Mouse (Mus musculus) lung, postnatal 0 days (tissue): ENCODE measurements around the gene Gadd45a. TPM values are rescaled to one million over a fixed set of nuclear protein-coding genes. Genes with fewer than 3 reads are reported as not detected.

ENCODE experiments used
- ATAC-seq: fragments of 200-750 bp; cut with Nextera tagmentation; 2 replicates; pipeline ENCODE4 v1.8.0; 2017; ENCODE audit warnings: moderate library complexity
- DNase-seq: peaks from one replicate; pipeline ENCODE4 v3.0.0-alpha.2; 2016; ENCODE audit warnings: low spot score
- H3K27ac ChIP-seq: fragments of 300-500 bp; sonication (generic); 2 replicates; pipeline ENCODE4 v1.5.1; 2014; ENCODE audit warnings: antibody characterized with exemption, mild to moderate bottlenecking, low read length, mixed read lengths
- H3K27me3 ChIP-seq: fragments of 300-500 bp; sonication (generic); replicated peaks from 2 replicates; pipeline ENCODE4 v1.6.1; 2014; ENCODE audit warnings: low read length, mixed read lengths; ENCODE audit not compliant: insufficient read depth
- H3K36me3 ChIP-seq: fragments of 300-500 bp; sonication (generic); 2 replicates; pipeline ENCODE4 v1.6.1; 2014; ENCODE audit warnings: low read length, mixed read lengths; ENCODE audit not compliant: insufficient read depth
- H3K4me1 ChIP-seq: fragments of 300-500 bp; sonication (generic); 2 replicates; pipeline ENCODE4 v1.6.1; 2014; ENCODE audit warnings: antibody characterized with exemption, low read depth, low read length, mixed read lengths; ENCODE audit not compliant: insufficient read depth
- H3K4me2 ChIP-seq: fragments of 300-500 bp; sonication (generic); replicated peaks from 2 replicates; pipeline ENCODE4 v1.6.1; 2014; ENCODE audit warnings: low read depth, mild to moderate bottlenecking, low read length, moderate library complexity, mixed read lengths
- H3K4me3 ChIP-seq: fragments of 300-500 bp; sonication (generic); 2 replicates; pipeline ENCODE4 v1.5.1; 2014; ENCODE audit warnings: low read depth, low read length
- H3K9ac ChIP-seq: fragments of 300-500 bp; sonication (generic); replicated peaks from 2 replicates; pipeline ENCODE4 v1.6.1; 2014; ENCODE audit warnings: low read depth, mild to moderate bottlenecking
- H3K9me3 ChIP-seq: fragments of 300-500 bp; sonication (generic); 2 replicates; pipeline ENCODE4 v1.6.1; 2016; ENCODE audit warnings: low read length, mixed read lengths
- CTCF ChIP-seq: IDR thresholded peaks from 2 replicates; pipeline ENCODE4 v1.5.1; 2016; ENCODE audit warnings: antibody characterized with exemption, mild to moderate bottlenecking
- EP300 ChIP-seq: IDR thresholded peaks from 2 replicates; pipeline ENCODE4 v1.6.1; 2016; ENCODE audit warnings: antibody characterized with exemption, mild to moderate bottlenecking, control low read depth
- WGBS: fragments of 180-500 bp; shearing (Covaris S2); extraction: QIAGEN DNeasy Blood & Tissue Kit; methylation state at CpG from one replicate; pipeline ENCODE4 v1.1.7; 2014; 5-methylcytosine and 5-hydroxymethylcytosine counted together
- polyA plus RNA-seq: library from polyadenylated mRNA; unstranded; fragments of >200 nt; fragmentation: Nextera tagmentation; extraction: Ambion mirVana; gene quantifications from 2 replicates; pipeline ENCODE4 v1.2.1, GENCODE M21; 2015

The Gadd45a gene
- polyA plus RNA-seq, 1 experiment from 2014 or later = 34.7 TPM

GRCm38 (mm10) chr6:66999800-67000199 lies 37.5 kb downstream of the Gadd45a start:
- TF ChIP-seq EP300 (no peak), CTCF (no peak)
- no peak overlapping the region for H3K27ac ChIP-seq
- H3K4me1 ChIP-seq = peaks cover 9% of the 10 kb centered on the region; the same call in 1 of the 2 replicates
- H3K9ac ChIP-seq = no peak overlapping the region
- no peak overlapping the region for H3K4me2 ChIP-seq
- no peaks in the 10 kb centered on the region for H3K36me3 ChIP-seq
- no peaks in the 10 kb centered on the region for H3K9me3 ChIP-seq
- no peak for ATAC-seq
- DNase-seq = no peak
- no peak overlapping the region for H3K4me3 ChIP-seq
- no peaks in the 10 kb centered on the region for H3K27me3 ChIP-seq

GRCm38 (mm10) chr6:66998645-66999044 lies 38.6 kb downstream of the Gadd45a start:
- Histone ChIP-seq H3K4me2 (no peak overlapping the region), H3K27me3 (no peaks in the 10 kb centered on the region), H3K9me3 (no peaks in the 10 kb centered on the region), H3K36me3 (no peaks in the 10 kb centered on the region), H3K9ac (no peak overlapping the region), H3K4me3 (no peak overlapping the region), H3K27ac (no peak overlapping the region), H3K4me1 (peaks cover 9% of the 10 kb centered on the region; the same call in 1 of the 2 replicates)
- peak; percentile 72 for DNase-seq
- ATAC-seq = peak; percentile 75
- no peak for TF ChIP-seq CTCF
- TF ChIP-seq EP300 = 0 out of 2 replicates have a peak, but pooled peaks have one; percentile 24
- 68% methylated on average over 2 of the region's 2 CpGs for WGBS

GRCm38 (mm10) chr6:66996257-66996656 lies 41.0 kb downstream of the Gadd45a start:
- Histone ChIP-seq H3K27me3 (no peaks in the 10 kb centered on the region), H3K4me3 (no peak overlapping the region), H3K9me3 (no peaks in the 10 kb centered on the region), H3K4me1 (peaks cover 9% of the 10 kb centered on the region; the same call in 1 of the 2 replicates), H3K36me3 (no peaks in the 10 kb centered on the region), H3K9ac (no peak overlapping the region), H3K27ac (no peak overlapping the region), H3K4me2 (no peak overlapping the region)
- TF ChIP-seq CTCF (no peak), EP300 (no peak)
- ATAC-seq = no peak
- WGBS = 52% methylated on average over 1 of the region's 1 CpGs
- no peak for DNase-seq

- H3K4me1 ChIP-seq = peaks cover 9% of the 10 kb centered on the region; the same call in 1 of the 2 replicates
- no peak for DNase-seq
These were observed 41.4 kb downstream of the Gadd45a start for GRCm38 (mm10) chr6:66995825-66996224.

GRCm38 (mm10) chr6:66994981-66995380 lies 42.3 kb downstream of the Gadd45a start:
- 96% methylated on average over 8 of the region's 8 CpGs for WGBS
- peaks cover 9% of the 10 kb centered on the region; the same call in 1 of the 2 replicates for H3K4me1 ChIP-seq
- DNase-seq (no peak), ATAC-seq (no peak)
- H3K9ac ChIP-seq = no peak overlapping the region
- no peak overlapping the region for H3K27ac ChIP-seq
- H3K4me2 ChIP-seq = no peak overlapping the region
- no peaks in the 10 kb centered on the region for H3K36me3 ChIP-seq
- H3K27me3 ChIP-seq = no peaks in the 10 kb centered on the region
- TF ChIP-seq CTCF (no peak), EP300 (no peak)
- H3K9me3 ChIP-seq = no peaks in the 10 kb centered on the region
- H3K4me3 ChIP-seq = no peak overlapping the region

More at GRCm38 (mm10) chr6:66995825-66996224, 41.4 kb downstream of the Gadd45a start:
- Histone ChIP-seq H3K4me3 (no peak overlapping the region), H3K36me3 (no peaks in the 10 kb centered on the region), H3K9me3 (no peaks in the 10 kb centered on the region), H3K27me3 (no peaks in the 10 kb centered on the region), H3K4me2 (no peak overlapping the region), H3K27ac (no peak overlapping the region), H3K9ac (no peak overlapping the region)
- whole genome bisulfite sequencing = 95% methylated on average over 1 of the region's 1 CpGs
- ATAC-seq = no peak
- TF ChIP-seq EP300 (no peak), CTCF (no peak)

GRCm38 (mm10) chr6:66992786-66993185 lies 44.5 kb downstream of the Gadd45a start:
- Histone ChIP-seq H3K27me3 (no peaks in the 10 kb centered on the region), H3K9ac (no peak overlapping the region), H3K36me3 (no peaks in the 10 kb centered on the region), H3K4me3 (no peak overlapping the region), H3K9me3 (no peaks in the 10 kb centered on the region), H3K4me1 (peaks cover 2% of the 10 kb centered on the region; the same call in 1 of the 2 replicates), H3K27ac (no peak overlapping the region), H3K4me2 (no peak overlapping the region)
- no peak for DNase-seq
- TF ChIP-seq CTCF (no peak), EP300 (no peak)
- ATAC-seq = no peak
- 82% methylated on average over 8 of the region's 8 CpGs for WGBS

- Histone ChIP-seq H3K27ac (no peak overlapping the region), H3K4me3 (no peak overlapping the region), H3K36me3 (no peaks in the 10 kb centered on the region), H3K9ac (no peak overlapping the region), H3K4me2 (no peak overlapping the region), H3K4me1 (peaks cover 2% of the 10 kb centered on the region; the same call in 1 of the 2 replicates), H3K9me3 (no peaks in the 10 kb centered on the region), H3K27me3 (no peaks in the 10 kb centered on the region)
- DNase-seq = peak; percentile 24
- ATAC-seq = peak; percentile 19; the same call in 1 of the 2 replicates
- no peak for TF ChIP-seq CTCF
- no peak for TF ChIP-seq EP300
- WGBS = 38% methylated on average over 9 of the region's 9 CpGs
These were observed 45.0 kb downstream of the Gadd45a start for GRCm38 (mm10) chr6:66992232-66992631.
